Mouse (Mus musculus) left cerebral cortex, adult 9 months (tissue): ENCODE results near the gene Rnf185.

Source experiments
- DNase-seq, 2 experiments: peaks; one replicate each; pipeline ENCODE4 v3.0.0; 2022; ENCODE audit warnings: low spot score in 2 of 2

Rnf185 gene

DNA sequence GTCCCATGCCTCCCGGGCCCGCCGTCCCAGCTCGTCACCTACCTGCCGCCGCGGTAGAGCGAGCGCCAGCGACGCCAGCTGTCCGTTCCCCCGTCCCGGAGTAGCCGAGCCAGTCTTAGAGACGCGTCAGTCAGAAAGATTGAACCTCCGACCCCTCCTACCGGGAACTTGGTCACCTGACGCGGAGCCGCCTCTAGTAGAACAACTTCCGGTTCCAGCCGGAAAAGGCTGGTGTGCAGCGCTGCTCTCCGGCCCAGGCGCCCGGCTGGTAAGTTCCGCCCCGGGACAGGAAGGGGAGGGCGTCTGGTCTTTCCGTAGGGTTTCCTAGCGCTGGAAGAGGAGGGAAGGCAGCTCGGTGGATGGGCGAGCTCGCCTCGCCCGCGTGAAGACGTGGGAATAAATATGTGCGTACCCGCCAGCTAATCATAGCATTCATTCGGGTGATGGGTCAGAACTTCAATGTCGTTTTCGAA is at the start of gene Rnf185:
Rnf185 (minus strand) TSS at position 197 of the 473 bp plus-strand sequence.
- peak; percentile 87 to 94 for DNase-seq

DNA sequence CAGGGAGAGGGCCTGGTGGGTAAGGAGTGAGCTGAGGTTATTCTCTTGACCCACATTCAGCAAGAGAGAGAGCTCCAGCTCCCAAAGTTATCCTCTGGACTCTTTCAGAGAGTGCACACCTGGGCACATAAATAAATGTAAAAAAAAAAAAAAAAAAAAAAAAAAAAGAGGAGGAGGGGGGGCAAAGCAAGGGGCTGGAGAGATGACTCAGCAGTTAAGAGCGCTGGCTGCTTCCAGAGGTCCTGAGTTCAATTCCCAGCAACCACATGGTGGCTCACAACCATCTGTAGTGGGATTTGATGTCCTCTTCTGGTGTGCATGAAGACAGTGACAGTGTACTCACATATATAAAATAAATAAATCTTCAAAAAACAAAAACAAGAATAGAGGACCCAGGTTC is 45.1 kb upstream of the Rnf185 start:
- DNase-seq = no peak

GRCm38 (mm10) chr11:3496756-3497155 is 44.6 kb upstream of the Rnf185 start:
- no peak for DNase-seq

DNA sequence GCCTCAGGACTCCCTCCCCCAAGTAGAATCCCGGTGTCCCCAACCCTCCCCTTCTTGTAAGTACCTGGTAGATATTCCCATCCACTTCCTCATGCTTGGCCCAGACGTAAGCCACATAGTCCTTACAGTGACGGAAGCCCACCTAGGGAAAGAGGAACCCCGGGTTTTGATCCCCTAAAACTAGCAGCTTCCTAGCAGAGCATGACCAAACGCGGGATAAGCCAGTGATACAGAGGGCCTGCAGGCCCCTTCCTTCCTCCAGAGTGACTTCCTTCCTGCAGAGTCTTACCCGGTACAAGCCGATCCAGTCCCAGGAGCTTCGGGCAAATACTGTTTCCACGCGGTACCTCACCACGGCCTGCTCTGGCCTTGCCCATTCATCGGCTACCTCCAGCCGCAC is 43.3 kb upstream of the Rnf185 start:
- no peak for DNase-seq

DNA sequence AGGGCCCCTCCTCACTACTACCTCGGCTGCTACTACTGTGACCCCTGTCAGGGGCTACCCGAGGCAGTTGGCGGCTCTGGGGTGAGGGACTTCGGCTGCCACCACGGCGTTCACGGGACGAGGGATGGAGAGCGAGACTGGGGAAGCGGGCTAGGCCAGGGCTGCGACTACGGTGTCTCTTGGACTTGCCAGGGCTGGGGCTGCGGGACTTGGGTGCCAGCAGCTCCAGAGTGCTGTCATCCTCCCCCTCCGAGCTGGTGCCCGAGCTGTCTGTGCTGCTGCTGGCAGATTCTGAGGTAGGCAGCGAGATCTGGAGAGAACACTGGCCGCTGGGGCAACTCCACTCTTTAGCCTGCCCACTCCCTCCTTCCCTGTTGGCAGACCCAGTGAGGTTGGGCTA is 42.7 kb upstream of the Rnf185 start:
- no peak for DNase-seq

GRCm38 (mm10) chr11:3492748-3493147 is 40.6 kb upstream of the Rnf185 start:
- no peak for DNase-seq

DNA sequence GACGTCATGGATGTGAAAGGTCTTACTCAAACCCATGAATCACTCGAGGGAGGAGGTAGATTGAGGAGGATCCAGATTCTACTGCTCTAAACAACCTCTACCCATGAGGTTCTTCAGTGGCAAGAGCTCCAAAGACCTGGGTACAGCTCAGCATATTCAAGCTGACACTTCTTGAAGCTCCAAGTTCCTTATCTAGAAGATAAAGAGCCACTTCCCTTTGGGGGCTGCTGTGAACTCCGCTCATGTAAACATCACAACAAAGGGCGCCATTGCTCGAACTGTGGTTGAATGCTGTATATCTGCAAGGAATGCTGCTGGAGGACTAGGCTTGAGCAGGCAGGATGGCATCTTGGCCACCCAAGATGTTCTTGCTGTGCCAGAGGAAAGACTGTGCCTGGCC is 36.9 kb upstream of the Rnf185 start:
- DNase-seq = no peak

DNA sequence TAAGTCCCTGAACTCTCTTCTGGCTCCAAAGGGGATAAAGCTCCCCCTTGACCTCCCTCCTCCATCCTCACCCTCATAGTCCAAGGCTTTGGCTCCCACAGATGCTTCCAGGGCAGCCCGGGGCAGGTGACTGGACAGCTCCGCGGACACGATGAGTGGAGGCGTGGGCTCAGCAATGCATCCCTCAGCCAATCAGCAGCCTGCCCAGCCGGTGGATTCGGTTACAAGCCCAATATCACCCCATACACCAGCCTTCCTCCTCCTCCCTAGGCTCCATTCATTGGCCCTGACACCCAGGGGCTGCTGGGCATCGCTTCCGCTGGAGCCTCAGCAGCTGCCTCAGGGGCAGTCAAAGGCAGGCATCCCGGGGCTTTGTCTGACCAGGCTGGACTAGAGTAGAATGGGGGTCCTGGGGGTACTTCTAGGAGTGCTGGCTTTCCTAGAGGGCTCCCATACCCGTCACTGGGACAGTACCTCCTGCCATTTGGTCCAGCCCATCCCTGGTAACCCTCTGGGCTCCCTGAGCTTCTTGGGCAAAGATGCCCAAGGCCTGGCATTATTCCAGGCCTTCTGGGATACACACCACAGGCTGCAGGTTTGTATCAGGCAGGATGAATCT is 35.9 kb upstream of the Rnf185 start, which contains the start of gene Pla2g3:
Pla2g3 (plus strand) TSS at position 333 of the 619 bp plus-strand sequence.
- no peak for DNase-seq

DNA sequence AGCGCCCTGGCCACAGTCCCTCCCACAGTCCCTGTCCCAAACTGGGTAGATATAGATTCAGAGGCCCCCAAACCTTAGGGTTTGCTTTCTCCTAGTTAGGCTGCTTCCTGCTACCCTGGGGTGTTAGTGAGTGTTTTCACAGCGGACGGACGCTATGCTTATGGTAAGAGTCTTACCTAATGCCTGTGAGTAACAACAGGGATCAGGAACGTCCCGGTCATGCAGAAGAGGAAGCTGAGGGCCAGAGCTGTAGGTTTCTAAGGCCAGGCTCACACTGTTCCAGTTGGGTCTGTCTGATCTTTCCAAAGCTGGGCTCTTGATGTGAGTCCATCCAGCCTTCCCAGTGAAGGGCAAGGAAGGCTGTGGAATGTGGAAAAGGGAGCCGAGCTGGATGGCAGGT is 34.2 kb upstream of the Rnf185 start:
- DNase-seq = no peak

- peak; percentile 46 to 48 for DNase-seq
Observed at GRCm38 (mm10) chr11:3483980-3484642, 31.9 kb upstream of the Rnf185 start.

GRCm38 (mm10) chr11:3475489-3475888 is 23.3 kb upstream of the Rnf185 start:
- DNase-seq = no peak

GRCm38 (mm10) chr11:3474480-3475115 is 22.4 kb upstream of the Rnf185 start:
- DNase-seq = no peak

GRCm38 (mm10) chr11:3472484-3472883 is 20.3 kb upstream of the Rnf185 start:
- DNase-seq = peak in 1 of 2 experiments; percentile 87

- DNase-seq = no peak
Observed at GRCm38 (mm10) chr11:3471448-3471850, 19.3 kb upstream of the Rnf185 start.

DNA sequence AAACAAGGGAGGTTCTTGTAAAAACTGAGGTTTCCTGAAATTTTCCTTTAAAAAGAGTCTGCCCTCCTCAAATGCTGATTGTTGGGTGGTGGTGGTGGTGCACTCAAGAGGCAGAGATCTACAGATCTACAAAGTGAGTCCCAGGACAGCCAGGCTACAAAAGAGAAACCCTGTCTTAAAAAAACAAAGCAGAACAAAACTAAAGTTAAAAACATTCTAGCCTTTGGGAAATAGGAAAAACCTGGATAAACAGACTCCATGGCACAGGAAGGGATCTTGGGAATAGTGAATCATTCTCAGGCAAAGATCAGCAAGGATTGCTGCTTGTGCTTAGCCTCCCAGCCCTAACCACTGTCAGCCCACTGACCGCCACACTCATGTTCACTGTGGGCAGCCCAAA is 10.7 kb upstream of the Rnf185 start:
- DNase-seq = no peak

- DNase-seq = no peak
Observed at GRCm38 (mm10) chr11:3459105-3459468, 6.9 kb upstream of the Rnf185 start.

DNA sequence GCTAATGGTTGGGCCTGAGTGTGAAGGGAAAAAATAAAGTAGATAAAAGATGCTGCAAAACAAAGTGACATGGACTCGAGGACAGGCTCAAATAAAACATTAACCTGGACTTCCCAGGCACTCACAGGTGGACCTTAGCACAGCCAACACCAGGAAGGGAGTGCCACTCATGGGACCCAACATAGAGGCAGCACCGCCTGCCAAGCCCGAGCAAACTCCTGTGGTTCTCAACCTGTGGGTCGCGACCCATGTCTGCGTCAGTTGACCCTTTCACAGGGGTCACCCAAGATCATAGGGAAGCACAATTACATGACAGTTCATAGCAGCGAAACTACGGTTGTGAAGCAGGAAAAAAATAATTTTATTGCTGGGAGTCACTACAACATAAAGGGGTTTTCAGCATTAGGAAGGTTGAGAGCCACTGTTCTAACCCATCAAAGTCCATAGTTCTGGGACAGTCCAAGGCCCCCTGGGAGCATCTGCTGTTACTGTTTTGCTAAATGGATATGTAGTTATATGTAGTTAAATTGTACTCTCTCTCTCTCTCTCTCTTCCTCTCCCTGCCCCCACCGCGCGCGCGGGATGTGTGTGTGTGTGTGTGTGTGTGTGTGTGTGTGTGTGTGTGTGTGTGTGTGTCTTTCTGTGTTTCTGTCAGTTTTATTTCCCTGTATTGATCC is 6.4 kb upstream of the Rnf185 start:
- no peak for DNase-seq

GRCm38 (mm10) chr11:3456354-3456753 is 4.2 kb upstream of the Rnf185 start:
- DNase-seq = peak in 1 of 2 experiments; percentile 75

- DNase-seq = no peak
Observed at GRCm38 (mm10) chr11:3454506-3454905, 2.3 kb upstream of the Rnf185 start.

GRCm38 (mm10) chr11:3453467-3453866 is 1.3 kb upstream of the Rnf185 start:
- DNase-seq = no peak

DNA sequence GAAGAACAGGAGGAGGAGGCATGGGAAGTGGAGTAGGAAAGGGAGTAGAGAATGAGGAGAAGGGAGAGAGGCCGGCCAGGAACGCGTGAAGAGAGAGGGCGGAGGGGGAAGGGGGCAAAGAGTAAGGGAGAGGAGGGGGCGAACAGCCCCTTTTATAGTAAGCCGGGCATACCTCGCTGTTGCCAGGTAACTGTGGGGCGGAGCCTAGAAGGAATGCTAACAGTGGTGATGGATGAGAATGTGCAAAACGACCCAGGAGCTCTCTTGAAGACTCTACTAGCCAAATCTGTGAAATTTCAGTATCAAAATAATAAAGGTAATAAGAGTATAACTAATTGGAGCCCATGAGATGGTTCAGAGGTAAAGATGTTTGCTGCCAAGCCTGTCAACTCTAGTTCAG is 606 bp upstream of the Rnf185 start:
- DNase-seq = peak in 1 of 2 experiments; percentile 28

- DNase-seq = peak; percentile 35 to 44
Observed at GRCm38 (mm10) chr11:3451701-3452163, 431 bp downstream of the Rnf185 start.
